Mouse (Mus musculus) thymus, postnatal 0 days (tissue): ENCODE results near the gene Lcor. TPM values are rescaled to one million over a fixed set of nuclear protein-coding genes. Genes with fewer than 3 reads are reported as not detected.

Experiments
- microRNA-seq: library from miRNA; unstranded; fragments of <30 nt; microRNA quantifications from one replicate; pipeline ENCODE4, GENCODE M21; 2016; ENCODE audit warnings: borderline number of aligned reads
- polyA plus RNA-seq: library from polyadenylated mRNA; unstranded; fragments of >200 nt; fragmentation: Nextera tagmentation; extraction: Ambion mirVana; gene quantifications from 2 replicates; pipeline ENCODE4 v1.2.1, GENCODE M21; 2015

Gene Lcor
- polyA plus RNA-seq, 1 experiment from 2014 or later = 13.0 TPM

Small RNAs within 50 kb of the gene (microRNA-seq; reads per million reads assigned to microRNA genes)
- gene Mir8091 = not detected

Other genes with a start within 250 kb of the Lcor start
- gene Tm9sf3, start 218.6 kb upstream of the Lcor start, polyA plus RNA-seq = 118 and 131 TPM in 2 replicates
- gene Pik3ap1, start 97.5 kb upstream of the Lcor start, polyA plus RNA-seq = 3.3 and 3.6 TPM in 2 replicates
- 2.0 and 2.1 TPM in 2 replicates for gene Gm340, start 99.7 kb downstream of the Lcor start, polyA plus RNA-seq